Mouse (Mus musculus): Measurements from ENCODE around the gene Tmem150a. TPM values are rescaled to one million over a fixed set of nuclear protein-coding genes. Genes with fewer than 3 reads are reported as not detected.
A peak's percentile ranks its signal among the peaks of the same experiment; 100 is the strongest.

Tmem150a gene
- polyA plus RNA-seq, 1 experiment from 2014 or later, result 15.6 TPM

- H3K27ac ChIP-seq (replicated peaks), result no peak within 1 kb of the TSS
- H3K9me3 ChIP-seq, result no peaks in the 10 kb centered on the region
- peaks cover 7% of the 10 kb centered on the region for H3K4me1 ChIP-seq
- H3K4me3 ChIP-seq, result no peak within 1 kb of the TSS
- 75% methylated on average over 4 of the region's 4 CpGs for WGBS
- no peak for ATAC-seq (replicated peaks)
- no peak within 1 kb of the TSS for H3K4me2 ChIP-seq (replicated peaks)
- H3K9ac ChIP-seq (replicated peaks), result no peak within 1 kb of the TSS
- H3K36me3 ChIP-seq, result no peaks in the 10 kb centered on the region
- H3K27me3 ChIP-seq, result no peaks in the 10 kb centered on the region
Observed at GRCm38 (mm10) chr6:72366844-72367443, 11.7 kb downstream of the Tmem150a start, which contains the start of gene Rnf181. Gene Rnf181, minus strand, starts transcription at chr6:72366956.

DNA sequence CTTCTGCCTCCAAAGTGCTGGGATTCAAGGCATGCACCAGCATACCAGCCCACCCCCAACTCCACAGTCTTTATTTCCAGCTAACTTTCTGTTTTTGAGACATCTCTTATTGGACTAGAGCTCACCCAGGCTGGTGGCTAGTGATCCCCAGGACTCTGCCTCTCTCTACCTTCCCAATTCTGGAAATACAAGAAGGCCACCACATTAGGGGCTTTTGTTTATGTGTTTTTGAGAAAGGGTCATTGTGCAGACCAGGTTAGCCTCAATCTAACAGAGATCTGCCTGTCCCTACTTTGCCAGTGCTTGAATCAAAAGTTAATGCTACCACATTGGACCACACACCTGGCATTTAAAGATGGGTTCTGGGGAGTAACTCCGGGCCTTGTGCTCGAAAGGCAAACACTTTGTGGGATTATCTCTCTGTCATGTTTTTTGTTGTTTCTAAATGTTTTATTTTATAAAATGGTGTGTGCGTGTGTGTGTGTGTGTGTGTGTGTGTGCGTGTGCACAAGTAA is 12.3 kb downstream of the Tmem150a start:
- ATAC-seq (replicated peaks), result no peak
- Histone ChIP-seq H3K4me2 (replicated peaks) (no peak overlapping the region), H3K4me3 (no peak overlapping the region), H3K9me3 (no peaks in the 10 kb centered on the region), H3K4me1 (peaks cover 7% of the 10 kb centered on the region), H3K27ac (replicated peaks) (no peak overlapping the region), H3K9ac (replicated peaks) (no peak overlapping the region), H3K27me3 (no peaks in the 10 kb centered on the region), H3K36me3 (no peaks in the 10 kb centered on the region)
- WGBS, result 72% methylated on average over 4 of the region's 4 CpGs

- Histone ChIP-seq H3K4me2 (replicated peaks) (no peak overlapping the region), H3K9ac (replicated peaks) (no peak overlapping the region), H3K36me3 (no peaks in the 10 kb centered on the region), H3K4me1 (no peaks in the 10 kb centered on the region), H3K9me3 (no peaks in the 10 kb centered on the region), H3K27me3 (no peaks in the 10 kb centered on the region), H3K4me3 (no peak overlapping the region), H3K27ac (replicated peaks) (no peak overlapping the region)
- WGBS, result 79% methylated on average over 4 of the region's 4 CpGs
- ATAC-seq (replicated peaks), result no peak
Observed at GRCm38 (mm10) chr6:72369557-72369956, 14.3 kb downstream of the Tmem150a start.

- Histone ChIP-seq H3K36me3 (no peaks in the 10 kb centered on the region), H3K4me2 (replicated peaks) (no peak overlapping the region), H3K9me3 (no peaks in the 10 kb centered on the region), H3K9ac (replicated peaks) (no peak overlapping the region), H3K27me3 (no peaks in the 10 kb centered on the region), H3K4me3 (no peak overlapping the region), H3K4me1 (no peaks in the 10 kb centered on the region), H3K27ac (replicated peaks) (no peak overlapping the region)
- WGBS, result 80% methylated on average over 12 of the region's 12 CpGs
- no peak for ATAC-seq (replicated peaks)
Observed at GRCm38 (mm10) chr6:72370091-72370490, 14.8 kb downstream of the Tmem150a start.

- Histone ChIP-seq H3K36me3 (no peaks in the 10 kb centered on the region), H3K9ac (replicated peaks) (no peak overlapping the region), H3K4me2 (replicated peaks) (no peak overlapping the region), H3K4me1 (no peaks in the 10 kb centered on the region), H3K4me3 (no peak overlapping the region), H3K9me3 (no peaks in the 10 kb centered on the region), H3K27me3 (no peaks in the 10 kb centered on the region), H3K27ac (replicated peaks) (no peak overlapping the region)
- ATAC-seq (replicated peaks), result no peak
- WGBS, result 48% methylated on average over 5 of the region's 5 CpGs
Observed at GRCm38 (mm10) chr6:72371147-72371546, 15.9 kb downstream of the Tmem150a start.

- H3K27me3 ChIP-seq, result no peaks in the 10 kb centered on the region
- no peak overlapping the region for H3K4me3 ChIP-seq
- no peaks in the 10 kb centered on the region for H3K4me1 ChIP-seq
- H3K27ac ChIP-seq (replicated peaks), result no peak overlapping the region
- H3K9me3 ChIP-seq, result no peaks in the 10 kb centered on the region
- H3K36me3 ChIP-seq, result no peaks in the 10 kb centered on the region
- no peak overlapping the region for H3K9ac ChIP-seq (replicated peaks)
- H3K4me2 ChIP-seq (replicated peaks), result no peak overlapping the region
- ATAC-seq (replicated peaks), result no peak
- WGBS, result 29% methylated on average over 1 of the region's 1 CpGs
Observed at GRCm38 (mm10) chr6:72371571-72371970, 16.3 kb downstream of the Tmem150a start.

- H3K9me3 ChIP-seq, result no peaks in the 10 kb centered on the region
- H3K27ac ChIP-seq (replicated peaks), result no peak overlapping the region
- no peak overlapping the region for H3K4me2 ChIP-seq (replicated peaks)
- WGBS, result 93% methylated on average over 4 of the region's 4 CpGs
- H3K9ac ChIP-seq (replicated peaks), result no peak overlapping the region
- no peak for ATAC-seq (replicated peaks)
- H3K36me3 ChIP-seq, result no peaks in the 10 kb centered on the region
- no peaks in the 10 kb centered on the region for H3K4me1 ChIP-seq
- H3K4me3 ChIP-seq, result no peak overlapping the region
- H3K27me3 ChIP-seq, result no peaks in the 10 kb centered on the region
Observed at GRCm38 (mm10) chr6:72373184-72373583, 17.9 kb downstream of the Tmem150a start.

GRCm38 (mm10) chr6:72374206-72374605 is 19.0 kb downstream of the Tmem150a start:
- no peaks in the 10 kb centered on the region for H3K4me1 ChIP-seq

DNA sequence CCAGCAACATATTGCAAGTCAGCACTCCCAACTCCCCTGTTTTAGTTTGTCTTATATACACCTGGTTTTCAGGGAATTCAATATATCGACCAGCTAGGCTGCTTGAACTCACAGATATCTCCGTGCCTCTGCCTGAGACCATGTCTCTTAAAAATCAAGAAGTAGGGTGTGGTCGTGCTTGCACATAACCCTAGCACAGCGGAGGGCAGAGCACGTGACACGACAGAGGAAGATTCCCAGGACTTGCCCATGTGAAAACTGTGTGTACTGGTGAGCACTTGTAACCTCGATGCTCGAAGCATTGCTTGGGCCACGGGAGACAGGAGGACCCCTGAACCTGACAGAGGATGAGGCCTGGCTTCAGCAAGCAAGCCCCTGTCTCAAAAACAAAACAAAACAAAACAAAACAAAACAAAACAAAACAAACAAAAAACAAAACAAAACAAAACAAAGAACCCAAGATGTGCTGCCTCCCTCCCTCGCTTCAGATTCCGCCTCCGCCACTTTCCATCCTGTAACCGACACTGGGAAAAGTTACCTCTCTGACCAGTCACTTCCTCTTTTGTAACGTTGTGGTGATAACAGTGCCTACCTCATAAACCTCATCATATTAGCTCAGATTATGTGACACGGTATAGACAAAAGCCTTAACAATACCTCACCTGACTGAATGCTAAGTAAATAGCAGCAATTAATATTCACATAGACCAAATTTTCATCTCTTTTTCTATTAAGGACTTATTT is 19.7 kb downstream of the Tmem150a start:
- peaks cover 1% of the 10 kb centered on the region for H3K4me1 ChIP-seq
- H3K9ac ChIP-seq (replicated peaks), result no peak overlapping the region
- no peaks in the 10 kb centered on the region for H3K9me3 ChIP-seq
- WGBS, result 84% methylated on average over 15 of the region's 15 CpGs
- no peaks in the 10 kb centered on the region for H3K36me3 ChIP-seq
- ATAC-seq (replicated peaks), result no peak
- H3K4me2 ChIP-seq (replicated peaks), result no peak overlapping the region
- H3K27ac ChIP-seq (replicated peaks), result no peak overlapping the region
- H3K27me3 ChIP-seq, result peaks cover 9% of the 10 kb centered on the region; the same call in 1 of the 2 replicates
- no peak overlapping the region for H3K4me3 ChIP-seq

More at GRCm38 (mm10) chr6:72374206-72374605, 19.0 kb downstream of the Tmem150a start:
- WGBS, result 78% methylated on average over 7 of the region's 7 CpGs
- H3K4me2 ChIP-seq (replicated peaks), result no peak overlapping the region
- peaks cover 1% of the 10 kb centered on the region; the same call in 1 of the 2 replicates for H3K27me3 ChIP-seq
- H3K27ac ChIP-seq (replicated peaks), result no peak overlapping the region
- H3K9ac ChIP-seq (replicated peaks), result no peak overlapping the region
- no peaks in the 10 kb centered on the region for H3K9me3 ChIP-seq
- H3K4me3 ChIP-seq, result no peak overlapping the region
- no peaks in the 10 kb centered on the region for H3K36me3 ChIP-seq
- ATAC-seq (replicated peaks), result no peak

DNA sequence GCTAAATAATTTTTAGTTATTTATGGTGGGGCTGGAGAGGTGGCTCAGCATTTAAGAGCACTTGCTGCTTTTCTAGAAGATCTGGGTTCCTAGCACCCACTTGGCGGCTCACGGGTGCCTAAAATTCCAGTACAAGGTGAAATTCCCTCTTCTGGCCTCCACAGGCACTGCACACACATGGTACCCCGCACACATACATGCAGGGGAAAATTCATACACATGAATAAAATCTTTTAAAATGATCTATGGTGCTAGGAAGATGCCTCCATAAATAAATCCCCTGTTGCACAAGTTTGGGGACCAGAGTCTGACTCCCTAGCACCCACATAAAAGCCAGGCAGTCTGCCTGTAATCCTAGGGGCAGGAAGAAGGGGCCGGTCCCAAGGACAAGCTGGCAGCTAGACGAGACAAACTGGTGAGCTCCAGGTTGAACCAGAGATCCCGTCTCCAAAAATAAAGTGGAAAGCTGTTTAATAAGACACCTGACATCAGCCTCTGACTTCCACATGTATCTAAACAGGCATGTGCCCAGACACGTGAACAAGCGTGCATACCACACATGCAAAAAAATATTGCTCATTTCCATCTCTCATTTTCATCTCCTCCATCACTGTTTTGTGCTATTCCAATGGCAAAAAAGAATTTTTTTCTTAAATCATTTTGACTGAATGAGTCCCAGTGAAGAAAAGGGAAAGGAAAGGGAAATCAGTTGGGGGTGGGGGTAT is 23.4 kb downstream of the Tmem150a start:
- Histone ChIP-seq H3K4me3 (no peak overlapping the region), H3K9me3 (no peaks in the 10 kb centered on the region), H3K4me1 (peaks cover 7% of the 10 kb centered on the region), H3K9ac (replicated peaks) (no peak overlapping the region), H3K4me2 (replicated peaks) (no peak overlapping the region), H3K36me3 (no peaks in the 10 kb centered on the region), H3K27ac (replicated peaks) (no peak overlapping the region), H3K27me3 (peaks cover 22% of the 10 kb centered on the region; the same call in 1 of the 2 replicates)
- no peak for ATAC-seq (replicated peaks)
- 87% methylated on average over 8 of the region's 8 CpGs for WGBS

GRCm38 (mm10) chr6:72379377-72380130 is 24.3 kb downstream of the Tmem150a start:
- Histone ChIP-seq H3K4me2 (replicated peaks) (peak overlapping the region; percentile 60), H3K9ac (replicated peaks) (no peak overlapping the region), H3K27me3 (peaks cover 22% of the 10 kb centered on the region; the same call in 1 of the 2 replicates), H3K27ac (replicated peaks) (no peak overlapping the region), H3K4me1 (peaks cover 7% of the 10 kb centered on the region), H3K9me3 (no peaks in the 10 kb centered on the region), H3K36me3 (no peaks in the 10 kb centered on the region), H3K4me3 (peak overlapping the region; percentile 40; the same call in 1 of the 2 replicates)
- WGBS, result 42% methylated on average over 7 of the region's 7 CpGs
- no peak for ATAC-seq (replicated peaks)
